Mouse (Mus musculus): ENCODE measurements around the gene Rev1. TPM values are rescaled to one million over a fixed set of nuclear protein-coding genes. Genes with fewer than 3 reads are reported as not detected.

Gene Rev1
- polyA plus RNA-seq, 1 experiment from 2014 or later = 27.5 TPM

DNA sequence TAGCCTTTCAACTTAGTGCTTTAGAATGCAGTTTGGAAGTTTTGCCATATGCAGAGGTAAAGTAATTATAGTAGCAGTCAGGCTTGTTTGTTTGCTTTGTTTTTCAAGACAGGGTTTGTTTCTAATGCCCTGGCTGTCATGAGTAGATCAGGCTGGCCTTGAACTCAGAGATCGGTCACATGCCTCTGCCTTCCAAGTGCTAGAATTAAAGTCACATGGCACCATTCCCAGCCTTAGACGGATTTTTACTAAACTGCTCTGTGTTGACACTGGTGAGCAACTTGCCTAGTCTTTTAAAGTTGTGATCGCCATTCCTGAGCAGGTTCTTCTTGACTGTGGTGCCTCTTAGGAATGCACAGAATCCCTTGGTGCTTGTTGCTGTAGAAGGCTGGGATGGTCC lies 122.9 kb downstream of the Rev1 start:
- 66% methylated on average over 3 of the region's 3 CpGs for WGBS

DNA sequence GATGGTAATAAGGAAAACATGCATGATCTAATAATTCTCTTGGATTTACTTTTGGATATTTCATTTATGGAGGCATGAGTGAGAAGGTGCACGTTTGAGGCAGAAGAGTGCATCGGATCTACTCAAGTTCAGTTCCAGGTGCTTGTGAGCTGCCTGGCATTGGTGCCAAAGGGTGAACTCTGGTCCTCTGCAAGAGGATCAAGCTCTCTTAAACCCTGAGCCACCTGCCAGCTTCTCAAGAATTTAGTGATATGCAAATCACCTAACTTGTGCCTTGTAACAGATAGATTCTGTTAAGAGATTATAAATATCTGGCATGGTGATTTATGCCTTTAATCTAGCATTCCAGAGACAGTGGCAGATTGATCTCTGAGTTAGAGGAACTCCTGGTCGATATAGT lies 126.6 kb downstream of the Rev1 start:
- ATAC-seq (ENCODE audit: insufficient read depth, low FRiP score, low read depth) = no peak
- Histone ChIP-seq H3K4me1 (peaks cover 6% of the 10 kb centered on the region; the same call in 1 of the 2 replicates), H3K4me3 (replicated peaks) (no peak overlapping the region), H3K36me3 (no peaks in the 10 kb centered on the region), H3K9me3 (no peaks in the 10 kb centered on the region), H3K27ac (no peak overlapping the region), H3K9ac (no peak overlapping the region), H3K4me2 (no peak overlapping the region), H3K27me3 (replicated peaks) (no peaks in the 10 kb centered on the region)
- 85% methylated on average over 3 of the region's 3 CpGs for WGBS

More for the DNA sequence above, 122.9 kb downstream of the Rev1 start:
- H3K27ac ChIP-seq = no peak overlapping the region
- H3K4me2 ChIP-seq = no peak overlapping the region
- no peak for ATAC-seq (ENCODE audit: insufficient read depth, low FRiP score, low read depth)
- H3K9me3 ChIP-seq = no peaks in the 10 kb centered on the region
- H3K4me3 ChIP-seq (replicated peaks) = no peak overlapping the region
- no peaks in the 10 kb centered on the region for H3K4me1 ChIP-seq
- no peaks in the 10 kb centered on the region for H3K27me3 ChIP-seq (replicated peaks)
- H3K9ac ChIP-seq = no peak overlapping the region
- H3K36me3 ChIP-seq = no peaks in the 10 kb centered on the region

Other genes with a start within 250 kb of the Rev1 start
- gene Mitd1, start 239.4 kb downstream of the Rev1 start, polyA plus RNA-seq (2015; fragmentation: Nextera tagmentation; extraction: Ambion mirVana) = 28.5 and 29.5 TPM in 2 replicates
- 227 and 243 TPM in 2 replicates for gene Mrpl30, start 239.3 kb downstream of the Rev1 start, polyA plus RNA-seq (2015; fragmentation: Nextera tagmentation; extraction: Ambion mirVana)
- not detected in 2 replicates for gene Lyg2, start 213.3 kb downstream of the Rev1 start, polyA plus RNA-seq (2015; fragmentation: Nextera tagmentation; extraction: Ambion mirVana)
- gene Lyg1, start 172.0 kb downstream of the Rev1 start, polyA plus RNA-seq (2015; fragmentation: Nextera tagmentation; extraction: Ambion mirVana) = not detected in 2 replicates
- gene Txndc9, start 131.9 kb downstream of the Rev1 start, polyA plus RNA-seq (2015; fragmentation: Nextera tagmentation; extraction: Ambion mirVana) = 128 and 132 TPM in 2 replicates
- 32.5 and 33.1 TPM in 2 replicates for gene Eif5b, start 131.8 kb downstream of the Rev1 start, polyA plus RNA-seq (2015; fragmentation: Nextera tagmentation; extraction: Ambion mirVana)

Data from stomach, embryonic 15.5 days (tissue).